Mouse (Mus musculus): ENCODE measurements around the gene Gm5346.
"Not testable (repeated sequence)": the region's sequence is repeated elsewhere in the genome, so short reads cannot be mapped to it uniquely, and the experiment has no call there.

Gm5346 gene

DNA sequence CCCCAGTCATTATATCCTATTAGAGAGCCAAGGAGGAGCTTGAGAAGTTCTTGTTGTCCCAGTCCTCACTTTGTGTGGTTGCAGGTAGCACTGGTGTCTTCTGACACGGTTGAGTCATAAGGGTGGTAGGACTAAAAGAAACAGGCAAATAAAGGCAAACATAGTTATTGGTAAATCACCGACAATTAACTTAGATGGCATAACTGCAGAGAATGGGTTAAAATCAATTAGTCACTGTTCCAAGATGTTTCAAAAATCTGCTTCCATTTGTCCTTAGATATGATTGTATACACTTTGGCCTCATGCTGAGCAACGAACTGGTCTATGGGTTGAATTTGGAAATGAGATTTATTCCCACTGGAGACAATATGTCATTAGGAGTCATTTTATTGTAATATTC lies at the start of gene Gm5346:
Gene Gm5346, minus strand, starts transcription at position 101 of the 400 bp plus-strand sequence.
- no peak for DNase-seq

- no peak for DNase-seq
Measured at GRCm38 (mm10) chr8:43616046-43616445, 11.0 kb downstream of the Gm5346 start.

- DNase-seq: not testable (repeated sequence)
Measured at GRCm38 (mm10) chr8:43603657-43604056, 23.4 kb downstream of the Gm5346 start.

- DNase-seq: not testable (repeated sequence)
Measured at GRCm38 (mm10) chr8:43603166-43603565, 23.9 kb downstream of the Gm5346 start.

DNA sequence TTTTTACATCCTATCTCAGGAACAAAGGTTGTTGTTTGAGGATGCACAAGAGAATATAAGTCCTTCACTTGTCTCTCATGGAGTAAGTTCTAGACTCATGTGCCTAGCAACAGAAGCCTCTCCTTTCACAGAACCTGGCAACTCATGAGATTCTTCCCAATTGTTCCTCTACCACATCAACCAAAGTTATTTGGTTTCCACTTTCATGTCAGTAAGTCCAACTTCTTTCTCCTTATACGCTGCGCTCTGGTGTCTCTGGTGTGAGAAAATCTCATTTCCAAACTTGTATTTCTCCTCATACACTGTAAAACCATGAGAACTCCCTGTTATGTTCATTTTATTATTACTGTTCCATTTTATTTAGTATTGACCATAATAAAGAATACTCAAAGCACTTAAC lies 50.5 kb downstream of the Gm5346 start, which contains the start of gene Adam26a:
Gene Adam26a, minus strand, starts transcription at position 101 of the 400 bp plus-strand sequence.
- not testable (repeated sequence) for DNase-seq
